Mouse (Mus musculus) megakaryocyte progenitor cell, adult 5-6 weeks (primary cell): ENCODE results near the gene Hmcn2. TPM values are rescaled to one million over a fixed set of nuclear protein-coding genes. Genes with fewer than 3 reads are reported as not detected.

ENCODE experiments used
- ATAC-seq: replicated peaks from 2 replicates; pipeline ENCODE4 v1.8.0; 2016; ENCODE audit warnings: mild to moderate bottlenecking, moderate TSS enrichment, inconsistent platforms; ENCODE audit not compliant: poor library complexity
- total RNA-seq, 2 experiments: library from RNA; stranded (forward) in 1 of 2; stranded (reverse) in 1 of 2; fragments of 157-497, 149-512 nt in 1 of 2; fragments of 200-1000 nt in 1 of 2; gene quantifications; 2 replicates each; pipeline versions ENCODE4 v1.2.3 to v1.2.4; 2015 to 2017

The Hmcn2 gene
- total RNA-seq, 2 experiments from 2014 or later: 0.21 TPM; not detected in 1

DNA sequence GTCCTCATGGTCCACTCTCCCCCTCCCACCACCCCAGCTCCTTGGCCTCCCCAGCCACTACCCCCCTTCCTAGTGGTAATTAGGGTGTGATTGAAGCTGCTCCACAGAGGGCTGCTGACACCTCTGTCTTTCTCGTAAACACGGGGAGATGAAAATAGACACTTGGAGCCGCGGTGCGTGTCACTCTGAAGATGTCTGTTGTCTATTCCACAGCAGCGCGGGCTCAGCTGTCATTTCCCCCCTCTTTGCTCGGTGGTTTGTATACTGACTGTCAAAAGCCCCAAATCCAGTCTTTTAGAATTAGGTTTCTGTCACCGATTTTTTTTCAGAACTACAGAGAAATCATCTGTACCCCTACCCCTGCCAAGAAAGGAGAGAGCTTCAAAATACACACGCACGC lies 191.3 kb downstream of the Hmcn2 start:
- no peak for ATAC-seq

DNA sequence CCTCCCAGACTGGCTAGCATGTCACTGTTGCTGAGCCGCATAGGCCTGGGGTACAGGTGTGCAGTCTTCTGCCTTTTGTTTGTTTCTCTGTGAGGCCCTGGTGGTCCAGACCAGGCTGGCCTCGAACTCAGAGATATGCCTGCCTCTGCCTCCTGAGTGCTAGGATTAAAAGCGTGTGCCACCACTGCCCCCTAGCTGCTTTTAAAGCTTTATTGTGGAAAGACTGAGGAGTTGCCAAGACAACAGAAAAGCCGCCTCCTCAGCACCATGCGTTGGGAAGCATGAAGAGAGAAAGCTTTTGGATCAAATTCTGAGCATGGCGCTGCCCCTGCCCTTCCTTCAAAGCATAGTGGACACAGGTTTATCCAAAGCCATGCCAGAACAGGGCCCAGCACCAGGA lies 194.6 kb downstream of the Hmcn2 start:
- no peak for ATAC-seq

Other genes with a start within 250 kb of the Hmcn2 start
- gene Fnbp1, start 172.4 kb upstream of the Hmcn2 start, total RNA-seq (2015): 30.7 and 44.8 TPM in 2 replicates
- 20.9 and 44.7 TPM in 2 replicates for gene Fnbp1, start 172.4 kb upstream of the Hmcn2 start, total RNA-seq (2017)
- 9.9 and 12.1 TPM in 2 replicates for gene Gpr107, start 162.1 kb upstream of the Hmcn2 start, total RNA-seq (2015)
- 13.6 and 15.2 TPM in 2 replicates for gene Gpr107, start 162.1 kb upstream of the Hmcn2 start, total RNA-seq (2017)
- 1.2 and 2.3 TPM in 2 replicates for gene Ncs1, start 68.6 kb upstream of the Hmcn2 start, total RNA-seq (2015)
- gene Ncs1, start 68.6 kb upstream of the Hmcn2 start, total RNA-seq (2017): 1.7 TPM in 2 replicates
- 78.4 and 100 TPM in 2 replicates for gene Ass1, start 155.8 kb downstream of the Hmcn2 start, total RNA-seq (2015)
- 118 and 127 TPM in 2 replicates for gene Ass1, start 155.8 kb downstream of the Hmcn2 start, total RNA-seq (2017)